Mouse (Mus musculus) thymus, postnatal 25 days (tissue): ENCODE measurements around the gene Tas2r122.
"Not testable (repeated sequence)": the region's sequence is repeated elsewhere in the genome, so short reads cannot be mapped to it uniquely, and the experiment has no call there.

Experiments
- DNase-seq: peaks from one replicate; pipeline ENCODE4 v3.0.0; 2022

The Tas2r122 gene

DNA sequence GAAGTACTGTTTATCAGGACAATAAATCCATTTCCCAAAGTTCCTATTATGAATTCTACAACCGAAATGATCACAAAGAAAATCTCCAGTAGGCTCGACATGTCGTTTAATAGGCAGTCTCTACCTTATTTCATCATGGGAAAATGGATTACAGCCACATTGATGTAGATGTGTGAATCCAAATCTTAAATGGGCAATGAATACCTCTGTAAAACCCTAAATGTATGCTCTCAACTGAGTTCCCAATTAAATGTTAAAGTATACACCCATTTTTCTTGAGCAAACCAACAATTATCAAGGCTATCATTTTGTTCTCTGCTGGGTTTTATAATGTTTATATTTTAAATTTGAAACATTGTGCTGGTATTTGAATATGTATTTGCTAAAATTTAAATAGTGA, at the start of gene Tas2r122:
Gene Tas2r122, minus strand, starts transcription at position 101 of the 400 bp plus-strand sequence.
- no peak for DNase-seq

DNA sequence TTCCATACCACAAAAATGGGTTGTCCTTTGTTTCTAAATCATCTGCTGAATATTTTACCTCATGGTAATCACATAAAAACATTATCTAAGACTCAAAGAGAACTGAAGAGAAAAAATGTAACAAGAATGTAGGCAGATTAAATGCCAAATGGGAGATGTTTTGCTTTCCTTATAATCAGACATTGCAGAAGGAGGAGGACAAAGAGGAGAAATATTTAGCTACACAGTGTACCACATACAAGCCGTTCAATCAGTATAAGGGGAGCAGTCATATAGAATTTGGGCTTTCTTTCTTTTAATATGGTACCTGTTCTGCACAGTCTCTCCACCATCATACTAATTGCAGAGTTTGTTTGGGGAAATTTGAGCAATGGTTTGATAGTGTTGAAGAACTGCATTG, 42.7 kb upstream of the Tas2r122 start, which contains the start of gene Tas2r124:
Gene Tas2r124, plus strand, starts transcription at position 301 of the 400 bp plus-strand sequence.
- no peak for DNase-seq

DNA sequence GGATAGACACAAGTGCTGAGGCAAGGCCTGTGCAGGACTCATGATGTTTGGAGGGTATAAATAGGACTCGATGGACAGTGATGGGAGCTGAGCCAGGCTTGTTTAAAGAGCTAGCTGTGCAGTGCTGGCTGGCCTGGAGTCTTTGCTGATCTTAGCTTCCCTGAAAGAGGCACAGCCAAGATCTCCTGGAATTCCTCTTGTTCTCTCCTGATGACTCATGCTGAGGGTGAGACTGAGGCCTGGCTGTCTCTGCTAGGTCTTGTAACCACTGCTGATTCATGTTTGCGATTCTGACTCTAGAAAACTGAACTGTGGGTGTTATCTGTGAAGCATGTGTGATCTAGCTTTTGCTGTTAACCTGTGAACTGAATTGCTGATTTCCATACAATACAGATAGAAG, 38.5 kb upstream of the Tas2r122 start:
- DNase-seq = no peak

DNA sequence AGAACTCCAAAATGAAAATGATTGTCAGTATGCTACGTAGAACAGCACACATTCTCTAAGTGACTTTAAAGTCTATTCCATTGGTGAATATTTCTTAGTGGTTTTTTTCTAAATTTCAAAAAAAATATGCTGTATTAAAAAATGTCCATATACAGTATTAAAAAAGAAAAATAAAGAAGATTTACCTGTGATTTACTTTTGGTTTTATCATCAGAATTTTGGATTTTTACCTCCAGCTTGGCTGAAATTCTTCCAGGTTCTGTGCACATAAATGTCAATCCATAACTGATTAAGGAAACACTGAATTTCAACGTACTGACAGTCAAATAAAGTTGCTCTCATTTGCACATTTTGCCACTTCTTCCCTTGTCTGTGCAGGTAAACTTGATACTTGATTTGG, 26.2 kb upstream of the Tas2r122 start, which contains the start of gene Tas2r115:
Gene Tas2r115, minus strand, starts transcription at position 101 of the 400 bp plus-strand sequence.
- no peak for DNase-seq

DNA sequence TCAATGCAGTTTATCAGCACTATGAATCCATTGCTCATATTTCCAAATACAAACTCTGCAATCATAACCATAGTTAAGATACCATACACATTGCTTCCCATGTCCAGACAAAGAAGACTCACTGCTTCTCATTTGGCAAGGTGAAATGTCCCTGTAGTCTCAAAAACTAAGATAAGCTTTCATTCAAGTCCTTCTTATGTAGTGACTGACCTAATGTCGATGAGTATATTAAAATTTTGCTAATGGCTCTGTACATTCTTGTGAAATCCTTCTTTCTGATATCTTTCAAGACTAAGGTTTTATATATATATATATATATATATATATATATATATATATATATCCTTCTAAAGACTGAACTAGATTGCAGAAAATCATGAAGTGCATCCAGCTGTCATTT, 10.8 kb downstream of the Tas2r122 start, which contains the start of gene Tas2r121:
Gene Tas2r121, minus strand, starts transcription at position 101 of the 400 bp plus-strand sequence.
- no peak for DNase-seq

DNA sequence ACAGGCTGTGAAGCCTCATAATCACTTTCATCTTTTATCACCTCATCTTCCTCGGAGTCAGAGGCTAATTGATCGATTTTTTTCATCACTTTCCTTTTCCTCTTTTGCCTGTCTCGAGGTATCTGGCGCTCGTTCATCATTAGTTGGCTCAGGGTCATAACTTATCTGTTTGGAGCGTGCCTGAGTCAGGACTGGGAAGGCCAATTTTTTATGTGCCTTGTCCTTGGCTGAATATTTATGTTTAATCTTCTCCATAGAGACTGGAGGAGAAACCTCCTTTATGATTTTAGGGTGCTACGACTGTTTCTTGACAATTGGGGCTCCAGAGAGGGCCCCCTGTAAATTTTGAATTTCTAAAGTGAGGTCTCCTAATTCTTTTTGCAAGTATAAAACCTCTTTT, 20.1 kb downstream of the Tas2r122 start:
- DNase-seq = not testable (repeated sequence)
